Mouse (Mus musculus): ENCODE measurements around the gene Iscu. TPM values are rescaled to one million over a fixed set of nuclear protein-coding genes. Genes with fewer than 3 reads are reported as not detected.

Iscu gene
- polyA plus RNA-seq, 1 experiment = 362 TPM

- no peak for DNase-seq
- H3K27ac ChIP-seq (ENCODE audit: insufficient read depth, low read length) = no peak overlapping the region
- 73% methylated on average over 16 of the region's 16 CpGs for WGBS
- no peak overlapping the region for H3K4me3 ChIP-seq (replicated peaks; ENCODE audit: insufficient read depth, low read depth, low read length)
- H3K27me3 ChIP-seq (ENCODE audit: control insufficient read depth, insufficient read depth, low read length) = no peaks in the 10 kb centered on the region
- TF ChIP-seq POLR2A (IDR thresholded peaks at IDR 0.05; ENCODE audit: borderline replicate concordance, insufficient read depth, low read length) = no peak
- no peak for TF ChIP-seq CTCF (IDR thresholded peaks at IDR 0.05; ENCODE audit: borderline replicate concordance, insufficient read depth, low read depth, low read length)
- H3K4me1 ChIP-seq (ENCODE audit: control insufficient read depth, insufficient read depth, low read length) = no peaks in the 10 kb centered on the region
Measured at GRCm38 (mm10) chr5:113791197-113792095, 18.9 kb downstream of the Iscu start.

GRCm38 (mm10) chr5:113796401-113797148, 24.0 kb downstream of the Iscu start:
- DNase-seq = no peak
- Histone ChIP-seq H3K4me3 (replicated peaks; ENCODE audit: insufficient read depth, low read depth, low read length) (no peak overlapping the region), H3K27me3 (ENCODE audit: control insufficient read depth, insufficient read depth, low read length) (no peaks in the 10 kb centered on the region), H3K27ac (ENCODE audit: insufficient read depth, low read length) (no peak overlapping the region), H3K4me1 (ENCODE audit: control insufficient read depth, insufficient read depth, low read length) (no peaks in the 10 kb centered on the region)
- WGBS = 16% methylated on average over 13 of the region's 13 CpGs
- TF ChIP-seq POLR2A (IDR thresholded peaks at IDR 0.05; ENCODE audit: borderline replicate concordance, insufficient read depth, low read length) (no peak), CTCF (IDR thresholded peaks at IDR 0.05; ENCODE audit: borderline replicate concordance, insufficient read depth, low read depth, low read length) (no peak)

GRCm38 (mm10) chr5:113797149-113797882, 24.8 kb downstream of the Iscu start:
- TF ChIP-seq POLR2A (IDR thresholded peaks at IDR 0.05; ENCODE audit: borderline replicate concordance, insufficient read depth, low read length) (no peak), CTCF (IDR thresholded peaks at IDR 0.05; ENCODE audit: borderline replicate concordance, insufficient read depth, low read depth, low read length) (no peak)
- H3K27ac ChIP-seq (ENCODE audit: insufficient read depth, low read length) = no peak overlapping the region
- H3K4me3 ChIP-seq (replicated peaks; ENCODE audit: insufficient read depth, low read depth, low read length) = no peak overlapping the region
- no peaks in the 10 kb centered on the region for H3K4me1 ChIP-seq (ENCODE audit: control insufficient read depth, insufficient read depth, low read length)
- no peak for DNase-seq
- 22% methylated on average over 19 of the region's 19 CpGs for WGBS
- no peaks in the 10 kb centered on the region for H3K27me3 ChIP-seq (ENCODE audit: control insufficient read depth, insufficient read depth, low read length)

GRCm38 (mm10) chr5:113798525-113798924, 26.0 kb downstream of the Iscu start:
- no peak for DNase-seq
- Histone ChIP-seq H3K4me3 (replicated peaks; ENCODE audit: insufficient read depth, low read depth, low read length) (no peak overlapping the region), H3K27me3 (ENCODE audit: control insufficient read depth, insufficient read depth, low read length) (no peaks in the 10 kb centered on the region), H3K4me1 (ENCODE audit: control insufficient read depth, insufficient read depth, low read length) (no peaks in the 10 kb centered on the region), H3K27ac (ENCODE audit: insufficient read depth, low read length) (no peak overlapping the region)
- TF ChIP-seq CTCF (IDR thresholded peaks at IDR 0.05; ENCODE audit: borderline replicate concordance, insufficient read depth, low read depth, low read length) (no peak), POLR2A (IDR thresholded peaks at IDR 0.05; ENCODE audit: borderline replicate concordance, insufficient read depth, low read length) (no peak)
- WGBS = 73% methylated on average over 9 of the region's 9 CpGs

GRCm38 (mm10) chr5:113799691-113800090, 27.1 kb downstream of the Iscu start:
- no peak overlapping the region for H3K4me3 ChIP-seq (replicated peaks; ENCODE audit: insufficient read depth, low read depth, low read length)
- no peak for DNase-seq
- H3K27me3 ChIP-seq (ENCODE audit: control insufficient read depth, insufficient read depth, low read length) = no peaks in the 10 kb centered on the region
- 31% methylated on average over 5 of the region's 5 CpGs for WGBS
- TF ChIP-seq CTCF (IDR thresholded peaks at IDR 0.05; ENCODE audit: borderline replicate concordance, insufficient read depth, low read depth, low read length) (no peak), POLR2A (IDR thresholded peaks at IDR 0.05; ENCODE audit: borderline replicate concordance, insufficient read depth, low read length) (no peak)
- H3K4me1 ChIP-seq (ENCODE audit: control insufficient read depth, insufficient read depth, low read length) = no peaks in the 10 kb centered on the region
- H3K27ac ChIP-seq (ENCODE audit: insufficient read depth, low read length) = no peak overlapping the region

- TF ChIP-seq POLR2A (IDR thresholded peaks at IDR 0.05; ENCODE audit: borderline replicate concordance, insufficient read depth, low read length) (no peak), CTCF (IDR thresholded peaks at IDR 0.05; ENCODE audit: borderline replicate concordance, insufficient read depth, low read depth, low read length) (no peak)
- no peak for DNase-seq
- Histone ChIP-seq H3K4me3 (replicated peaks; ENCODE audit: insufficient read depth, low read depth, low read length) (no peak within 1 kb of the TSS), H3K27ac (ENCODE audit: insufficient read depth, low read length) (no peak within 1 kb of the TSS), H3K27me3 (ENCODE audit: control insufficient read depth, insufficient read depth, low read length) (no peaks in the 10 kb centered on the region), H3K4me1 (ENCODE audit: control insufficient read depth, insufficient read depth, low read length) (no peaks in the 10 kb centered on the region)
- WGBS = 1% methylated on average over 11 of the region's 11 CpGs
Measured at GRCm38 (mm10) chr5:113800280-113800679, 27.7 kb downstream of the Iscu start, which contains the start of gene Tmem119. Gene Tmem119 (minus strand): TSS chr5:113800516.

- H3K27me3 ChIP-seq (ENCODE audit: control insufficient read depth, insufficient read depth, low read length) = no peaks in the 10 kb centered on the region
- no peak overlapping the region for H3K4me3 ChIP-seq (replicated peaks; ENCODE audit: insufficient read depth, low read depth, low read length)
- no peaks in the 10 kb centered on the region for H3K4me1 ChIP-seq (ENCODE audit: control insufficient read depth, insufficient read depth, low read length)
- no peak for TF ChIP-seq POLR2A (IDR thresholded peaks at IDR 0.05; ENCODE audit: borderline replicate concordance, insufficient read depth, low read length)
- no peak for DNase-seq
- WGBS = 62% methylated on average over 7 of the region's 7 CpGs
- no peak overlapping the region for H3K27ac ChIP-seq (ENCODE audit: insufficient read depth, low read length)
Measured at GRCm38 (mm10) chr5:113804395-113804966, 31.9 kb downstream of the Iscu start.
